Mouse (Mus musculus) E14TG2a.4 (cell line): Measurements from ENCODE around the gene Gm45140.

Source experiments
- CTCF ChIP-seq: conservative IDR thresholded peaks from 2 replicates; pipeline ENCODE4 v1.5.1; 2014; ENCODE audit warnings: low read length
- NANOG ChIP-seq: IDR thresholded peaks from 2 replicates; pipeline ENCODE4 v1.6.1; 2014; ENCODE audit warnings: borderline replicate concordance, low read length, mixed read lengths
- POU5F1 ChIP-seq: IDR thresholded peaks from 2 replicates; pipeline ENCODE4 v1.6.1; 2014; ENCODE audit warnings: low read length, borderline replicate concordance

- TF ChIP-seq CTCF = no peak
- TF ChIP-seq POU5F1 = no peak
- TF ChIP-seq NANOG = no peak
Observed at GRCm38 (mm10) chr6:87744632-87745031, 91.0 kb downstream of the Gm45140 start.
